Mouse (Mus musculus) neural tube, embryonic 14.5 days (tissue): Measurements from ENCODE around the gene Atg16l2. TPM values are rescaled to one million over a fixed set of nuclear protein-coding genes. Genes with fewer than 3 reads are reported as not detected.

Experiments
- ATAC-seq: fragments of 200-750 bp; cut with Nextera tagmentation; 2 replicates; pipeline ENCODE4 v1.8.0; 2017; ENCODE audit warnings: low read depth, mild to moderate bottlenecking, moderate TSS enrichment, moderate library complexity
- H3K27ac ChIP-seq: fragments of 300-500 bp; sonication (generic); 2 replicates; pipeline ENCODE4 v1.5.1; 2014; ENCODE audit warnings: low read depth, mild to moderate bottlenecking, control low read depth, low read length, moderate library complexity, mixed read lengths
- H3K27me3 ChIP-seq: fragments of 300-500 bp; sonication (generic); 2 replicates; pipeline ENCODE4 v1.6.1; 2014; ENCODE audit warnings: low read length; ENCODE audit not compliant: control insufficient read depth, insufficient read depth
- H3K36me3 ChIP-seq: fragments of 300-500 bp; sonication (generic); 2 replicates; pipeline ENCODE4 v1.6.1; 2014; ENCODE audit warnings: low read length, mixed read lengths; ENCODE audit not compliant: control insufficient read depth, insufficient read depth
- H3K4me1 ChIP-seq: fragments of 300-500 bp; sonication (generic); 2 replicates; pipeline ENCODE4 v1.6.1; 2014; ENCODE audit warnings: low read length; ENCODE audit not compliant: control insufficient read depth, insufficient read depth
- H3K4me2 ChIP-seq: fragments of 300-500 bp; sonication (generic); 2 replicates; pipeline ENCODE4 v1.6.1; 2014; ENCODE audit warnings: mild to moderate bottlenecking, low read depth, low read length, control low read depth
- H3K4me3 ChIP-seq: fragments of 300-500 bp; sonication (generic); 2 replicates; pipeline ENCODE4 v1.5.1; 2014; ENCODE audit warnings: low read depth, low read length, control low read depth, mixed read lengths
- H3K9ac ChIP-seq: fragments of 300-500 bp; sonication (generic); replicated peaks from 2 replicates; pipeline ENCODE4 v1.6.1; 2014; ENCODE audit warnings: low read depth, mild to moderate bottlenecking, control low read depth, low read length, mixed read lengths
- H3K9me3 ChIP-seq: fragments of 300-500 bp; sonication (generic); 2 replicates; pipeline ENCODE4 v1.6.1; 2016; ENCODE audit warnings: low read length; ENCODE audit not compliant: control insufficient read depth
- WGBS: fragments of 180-500 bp; shearing (Covaris S2); extraction: QIAGEN DNeasy Blood & Tissue Kit; methylation state at CpG from one replicate; pipeline ENCODE4 v1.1.7; 2014; 5-methylcytosine and 5-hydroxymethylcytosine counted together
- polyA plus RNA-seq: library from polyadenylated mRNA; unstranded; fragments of >200 nt; fragmentation: Nextera tagmentation; extraction: Ambion mirVana; gene quantifications from 2 replicates; pipeline ENCODE4 v1.2.1, GENCODE M21; 2014

The Atg16l2 gene
- polyA plus RNA-seq, 1 experiment from 2014 or later, result 28.8 TPM

DNA sequence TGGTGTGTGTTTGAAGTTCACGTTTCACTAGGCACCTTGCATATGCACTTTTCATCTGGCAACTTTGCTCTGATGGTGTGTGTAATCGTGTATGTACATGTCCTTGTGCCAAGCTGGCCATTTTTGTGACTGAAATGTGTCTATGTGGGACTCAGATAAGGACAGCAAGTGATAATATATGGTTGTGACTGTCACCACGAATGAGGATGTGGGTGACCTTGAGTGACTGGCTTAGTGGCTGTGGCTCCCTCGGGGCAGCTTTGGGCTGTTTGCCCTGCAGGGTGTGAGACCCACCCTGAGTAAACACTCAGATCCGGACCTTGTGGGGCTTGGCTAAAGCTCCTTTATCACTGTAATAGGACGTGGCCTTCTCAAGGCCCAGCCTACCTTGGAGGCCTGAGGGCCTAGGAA, 14.5 kb upstream of the Atg16l2 start:
- 67% methylated on average over 6 of the region's 6 CpGs for WGBS
- no peak overlapping the region for H3K27ac ChIP-seq
- no peaks in the 10 kb centered on the region for H3K36me3 ChIP-seq
- no peak overlapping the region for H3K4me2 ChIP-seq
- ATAC-seq, result no peak
- H3K9ac ChIP-seq, result no peak overlapping the region
- H3K4me3 ChIP-seq, result no peak overlapping the region
- H3K9me3 ChIP-seq, result no peaks in the 10 kb centered on the region
- no peaks in the 10 kb centered on the region for H3K4me1 ChIP-seq
- H3K27me3 ChIP-seq, result no peaks in the 10 kb centered on the region

DNA sequence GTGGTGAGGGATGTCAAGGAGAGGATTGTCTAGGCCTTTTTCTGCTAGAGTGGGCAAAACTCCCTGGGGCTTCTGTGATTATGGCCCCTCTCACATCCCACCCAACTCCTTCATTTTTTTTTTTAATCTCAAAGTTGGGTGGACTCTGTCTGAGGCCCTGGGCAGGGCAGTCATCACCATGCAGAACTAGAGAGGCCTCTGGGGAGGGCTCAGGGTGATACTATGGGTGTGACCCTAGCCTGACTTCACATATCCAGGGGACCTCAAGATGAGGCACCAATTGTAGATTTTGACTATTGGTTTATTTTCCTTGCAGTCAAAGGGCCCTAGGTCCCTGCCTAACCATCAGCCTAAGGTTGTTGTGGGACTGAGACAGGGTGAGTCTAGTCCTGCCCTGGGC, 13.6 kb upstream of the Atg16l2 start:
- Histone ChIP-seq H3K36me3 (no peaks in the 10 kb centered on the region), H3K27me3 (no peaks in the 10 kb centered on the region), H3K9me3 (no peaks in the 10 kb centered on the region), H3K27ac (no peak overlapping the region), H3K4me1 (no peaks in the 10 kb centered on the region), H3K9ac (no peak overlapping the region), H3K4me2 (no peak overlapping the region), H3K4me3 (no peak overlapping the region)
- ATAC-seq, result no peak

DNA sequence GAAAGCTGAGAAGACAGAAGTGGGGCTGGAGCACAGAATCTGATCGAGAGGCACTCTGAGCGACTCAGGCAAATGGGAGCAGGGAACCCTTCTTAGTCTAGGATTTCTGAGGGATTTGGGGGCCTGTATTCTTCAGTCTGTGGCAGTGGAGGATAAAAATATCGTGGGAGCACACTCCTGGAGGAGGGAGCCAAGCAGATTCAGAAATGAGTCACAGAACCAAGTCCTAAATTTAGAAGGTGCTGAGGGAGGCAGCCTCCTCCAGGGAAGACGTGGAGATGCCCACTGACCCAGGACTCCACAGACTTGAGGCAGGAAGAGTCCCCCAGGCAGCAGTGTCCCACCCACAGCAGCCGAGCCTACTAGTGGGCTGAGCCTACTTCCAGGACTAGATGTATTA, 12.3 kb upstream of the Atg16l2 start:
- H3K27me3 ChIP-seq, result no peaks in the 10 kb centered on the region
- H3K27ac ChIP-seq, result no peak overlapping the region
- no peaks in the 10 kb centered on the region for H3K9me3 ChIP-seq
- no peak overlapping the region for H3K4me2 ChIP-seq
- H3K4me1 ChIP-seq, result no peaks in the 10 kb centered on the region
- H3K9ac ChIP-seq, result no peak overlapping the region
- no peak for ATAC-seq
- H3K36me3 ChIP-seq, result no peaks in the 10 kb centered on the region
- no peak overlapping the region for H3K4me3 ChIP-seq
- WGBS, result 66% methylated on average over 5 of the region's 5 CpGs

DNA sequence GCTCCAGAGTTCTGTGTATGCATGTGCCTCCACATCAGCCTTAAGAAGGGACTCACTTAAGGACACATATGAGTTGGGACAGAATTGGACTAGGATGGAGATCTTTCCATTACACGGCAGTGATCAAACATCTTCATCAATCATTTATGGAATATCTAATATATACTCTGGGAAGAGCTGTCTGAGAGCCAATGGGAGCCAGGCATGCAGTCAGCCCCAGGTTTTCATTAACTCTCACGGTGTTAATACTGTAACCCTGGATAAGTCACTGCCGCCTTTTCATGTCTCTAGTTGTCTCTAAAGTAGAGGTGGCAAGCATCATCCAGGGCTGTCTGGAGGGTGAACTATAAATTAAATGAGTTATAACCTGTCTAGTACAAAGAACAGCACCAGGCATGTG, 11.0 kb upstream of the Atg16l2 start:
- no peak for ATAC-seq
- Histone ChIP-seq H3K9me3 (no peaks in the 10 kb centered on the region), H3K36me3 (no peaks in the 10 kb centered on the region), H3K27me3 (no peaks in the 10 kb centered on the region), H3K4me1 (no peaks in the 10 kb centered on the region), H3K27ac (no peak overlapping the region), H3K9ac (no peak overlapping the region), H3K4me3 (no peak overlapping the region), H3K4me2 (no peak overlapping the region)
- WGBS, result 64% methylated on average over 3 of the region's 3 CpGs

DNA sequence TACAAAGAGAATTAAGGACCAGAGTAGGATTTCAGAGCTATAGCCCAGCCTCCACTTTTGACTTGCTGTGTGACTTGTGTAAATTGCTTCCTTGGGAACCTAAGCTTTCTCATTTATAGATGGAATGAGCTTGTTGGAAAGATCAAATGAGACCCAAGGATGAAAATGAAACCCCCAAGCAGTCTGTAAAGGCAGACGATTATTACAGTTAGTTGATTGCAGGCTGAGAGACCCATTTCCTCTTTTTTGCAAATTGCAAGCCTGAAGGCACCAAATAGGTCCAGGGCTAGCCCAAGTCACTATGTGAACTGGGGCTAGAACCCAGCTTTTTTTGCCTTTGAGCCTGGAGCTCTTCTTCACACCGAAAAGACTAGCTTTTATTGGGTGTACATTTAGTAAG, 9.0 kb upstream of the Atg16l2 start:
- no peak for ATAC-seq
- H3K4me3 ChIP-seq, result peak overlapping the region; percentile 59
- 46% methylated on average over 2 of the region's 2 CpGs for WGBS

DNA sequence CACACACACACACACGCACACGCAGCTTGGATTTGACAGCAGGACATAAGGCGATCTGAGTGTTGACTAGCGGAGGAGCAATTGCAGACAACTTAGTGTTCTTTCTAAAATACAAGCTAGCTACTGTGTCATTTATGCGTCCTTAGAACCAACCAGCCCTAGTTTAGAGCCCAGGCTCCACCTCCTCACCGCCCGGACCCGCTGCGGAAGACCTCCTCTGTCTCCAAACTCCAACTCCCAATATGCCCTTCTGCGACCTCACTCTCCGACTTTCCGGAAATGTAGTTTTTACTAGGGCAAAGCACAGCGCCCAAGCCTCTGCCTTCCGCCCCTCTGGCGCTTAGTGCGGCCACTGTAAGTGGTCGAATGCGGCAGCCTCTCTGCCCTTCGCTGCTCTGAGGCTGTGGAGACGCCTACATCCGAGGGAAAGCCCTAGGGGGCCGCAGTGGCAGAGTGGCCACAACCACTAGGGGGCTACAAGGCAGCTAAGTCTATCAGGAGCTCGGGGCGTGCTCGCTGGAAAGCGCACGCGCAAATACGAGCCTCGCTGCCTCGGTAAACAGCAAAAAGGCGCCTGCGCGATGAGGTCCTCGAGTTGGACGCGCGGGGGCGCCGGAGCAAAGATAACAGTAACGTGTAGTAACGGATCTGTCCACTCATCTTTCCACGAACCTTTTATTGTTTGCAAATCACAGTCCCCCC, 8.4 kb upstream of the Atg16l2 start:
- Histone ChIP-seq H3K36me3 (no peaks in the 10 kb centered on the region), H3K4me1 (no peaks in the 10 kb centered on the region), H3K27me3 (no peaks in the 10 kb centered on the region), H3K4me2 (peak overlapping the region; percentile 49), H3K9ac (peak overlapping the region; percentile 52), H3K4me3 (peak overlapping the region; percentile 59), H3K9me3 (no peaks in the 10 kb centered on the region), H3K27ac (peak overlapping the region; percentile 86)
- peak; percentile 96 for ATAC-seq
- 1% methylated on average over 43 of the region's 43 CpGs for whole genome bisulfite sequencing

More for the DNA sequence above, 9.0 kb upstream of the Atg16l2 start:
- Histone ChIP-seq H3K27ac (peak overlapping the region; percentile 49; the same call in 1 of the 2 replicates), H3K36me3 (no peaks in the 10 kb centered on the region), H3K27me3 (no peaks in the 10 kb centered on the region), H3K4me1 (no peaks in the 10 kb centered on the region), H3K9ac (no peak overlapping the region), H3K9me3 (no peaks in the 10 kb centered on the region), H3K4me2 (peak overlapping the region; percentile 35; the same call in 1 of the 2 replicates)

DNA sequence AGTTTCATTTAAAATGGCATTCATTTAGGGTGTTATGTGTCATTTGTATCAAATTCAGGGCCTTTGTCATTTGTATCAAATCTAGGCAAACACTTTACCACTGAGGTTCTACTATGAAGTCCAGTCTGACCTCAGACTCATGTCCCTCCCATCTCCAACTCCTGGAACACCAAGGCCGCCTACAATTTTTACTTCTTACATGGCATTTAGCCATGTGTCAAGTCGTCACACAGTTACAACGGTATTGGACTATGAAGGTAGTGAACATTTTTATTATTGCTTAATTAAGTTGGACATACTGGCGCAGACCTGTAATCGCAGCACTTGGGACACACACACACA, 7.9 kb upstream of the Atg16l2 start:
- 36% methylated on average over 5 of the region's 5 CpGs for WGBS
- ATAC-seq, result no peak; the same call in 1 of the 2 replicates
- Histone ChIP-seq H3K4me3 (peak overlapping the region; percentile 59), H3K36me3 (no peaks in the 10 kb centered on the region), H3K4me1 (no peaks in the 10 kb centered on the region), H3K9ac (no peak overlapping the region), H3K27ac (peak overlapping the region; percentile 86), H3K9me3 (no peaks in the 10 kb centered on the region), H3K4me2 (peak overlapping the region; percentile 49), H3K27me3 (no peaks in the 10 kb centered on the region)

DNA sequence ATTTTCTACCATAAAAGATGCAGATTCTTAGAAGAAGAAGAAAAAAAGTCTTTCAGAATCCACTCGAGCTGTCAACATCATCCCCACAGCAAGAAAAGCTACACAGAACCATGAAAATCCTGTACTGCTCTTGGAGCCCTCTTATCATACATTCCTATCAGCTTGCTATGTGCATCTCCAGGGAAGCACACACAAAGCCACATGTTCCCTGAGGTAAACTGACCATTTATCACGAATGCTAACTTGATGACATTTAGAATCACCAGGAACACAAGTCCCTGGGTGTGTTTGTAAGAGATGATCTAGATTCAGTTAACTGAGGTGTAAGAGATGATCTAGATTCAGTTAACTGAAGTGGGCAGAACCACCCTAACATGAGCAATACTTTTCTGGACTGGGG, 4.8 kb upstream of the Atg16l2 start:
- Histone ChIP-seq H3K4me1 (peaks cover 2% of the 10 kb centered on the region; the same call in 1 of the 2 replicates), H3K27me3 (no peaks in the 10 kb centered on the region), H3K4me2 (no peak overlapping the region), H3K9ac (no peak overlapping the region), H3K9me3 (no peaks in the 10 kb centered on the region), H3K4me3 (no peak overlapping the region), H3K27ac (no peak overlapping the region), H3K36me3 (no peaks in the 10 kb centered on the region)
- WGBS, result 64% methylated on average over 2 of the region's 2 CpGs
- no peak for ATAC-seq

DNA sequence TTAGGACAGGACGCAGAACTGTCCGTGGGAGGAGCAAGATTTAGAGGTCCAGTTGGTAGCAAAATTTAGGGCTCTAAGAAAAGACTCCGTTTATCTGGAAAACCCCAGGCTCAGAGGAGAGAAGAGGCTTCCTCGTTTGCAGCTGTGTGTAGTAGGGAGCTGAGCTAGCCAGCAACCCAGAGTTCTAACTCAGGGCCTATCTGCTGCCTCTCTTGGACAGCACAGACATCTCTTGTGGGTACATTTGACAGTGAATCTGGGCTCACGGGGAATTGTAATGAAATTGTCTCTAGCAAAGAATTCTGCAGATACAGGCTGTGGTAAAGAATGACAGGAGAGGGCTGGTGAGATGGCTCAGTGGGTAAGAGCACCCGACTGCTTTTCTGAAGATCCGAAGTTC, 640 bp upstream of the Atg16l2 start:
- 27% methylated on average over 7 of the region's 7 CpGs for WGBS
- H3K27ac ChIP-seq, result peak overlapping the region; percentile 55
- peak overlapping the region; percentile 72 for H3K9ac ChIP-seq
- H3K27me3 ChIP-seq, result 0 out of 2 replicates have a peak, but pooled peaks cover 2% of the 10 kb centered on the region
- H3K9me3 ChIP-seq, result no peaks in the 10 kb centered on the region
- no peaks in the 10 kb centered on the region for H3K36me3 ChIP-seq
- no peak for ATAC-seq
- H3K4me2 ChIP-seq, result peak overlapping the region; percentile 90
- H3K4me3 ChIP-seq, result peak overlapping the region; percentile 67
- peaks cover 2% of the 10 kb centered on the region; the same call in 1 of the 2 replicates for H3K4me1 ChIP-seq
